Mouse (Mus musculus): Measurements from ENCODE around the gene Oas1e.
A peak's percentile ranks its signal among the peaks of the same experiment; 100 is the strongest.

DNA sequence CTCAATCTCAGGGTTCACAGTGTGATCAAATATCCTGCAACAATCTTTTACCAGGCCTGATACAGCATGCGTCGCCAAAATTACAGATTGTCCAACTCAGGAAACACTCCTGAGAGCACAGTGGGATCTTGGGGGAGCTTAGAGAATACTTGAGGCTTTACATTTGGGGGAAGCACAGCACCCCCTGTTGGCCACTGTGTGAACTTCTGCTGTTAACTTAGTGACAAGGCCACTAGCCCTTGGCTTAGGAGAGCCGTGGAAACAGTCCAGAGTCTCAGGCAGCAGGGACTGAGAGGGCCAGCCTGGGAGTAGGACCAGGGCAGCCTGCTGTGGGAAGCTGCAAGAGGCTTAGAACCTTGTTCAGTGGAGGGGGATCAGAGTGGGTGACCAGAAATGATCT lies 20.6 kb upstream of the Oas1e start:
- TF ChIP-seq CTCF (IDR thresholded peaks at IDR 0.05; ENCODE audit: low read depth, low read length) (peak; percentile 64; the same call in 1 of the 2 replicates), POLR2A (IDR thresholded peaks at IDR 0.05; ENCODE audit: borderline replicate concordance, low read depth, low read length) (no peak)
